Mouse (Mus musculus) gastrocnemius, adult 2 months (tissue): ENCODE measurements at regions not wholly inside any gene's neighbourhood (a gene's known extent, or its start where the extent isn't known, plus 50 kb on each side); places are given as distances from the start of the nearest gene placed in this dataset.

ENCODE experiments used
- DNase-seq: peaks from one replicate; pipeline ENCODE4 v3.0.0; 2022
- H3K27ac ChIP-seq: fragments of 200-600 bp; 2 replicates; pipeline ENCODE4 v1.8.1; 2022; ENCODE audit warnings: mild to moderate bottlenecking
- H3K4me3 ChIP-seq: fragments of 200-600 bp; 2 replicates; pipeline ENCODE4 v1.8.1; 2022; ENCODE audit warnings: mild to moderate bottlenecking, moderate library complexity
- CTCF ChIP-seq: fragments of 200-600 bp; IDR thresholded peaks from 2 replicates; pipeline ENCODE4 v1.8.1; 2022; ENCODE audit warnings: antibody characterized with exemption, mild to moderate bottlenecking, moderate library complexity
- intact Hi-C: fragments of 180-260 bp; cut with DNase I; formaldehyde crosslinking; loops from one replicate; pipeline ENCODE4 v1.15.1; 2025

GRCm38 (mm10) chr2:45776485-45777135 lies 659.4 kb upstream of the Zeb2 start:
- intact Hi-C loops, result no loop called here
- TF ChIP-seq CTCF, result no peak
- Histone ChIP-seq H3K27ac (peak overlapping the region; percentile 72), H3K4me3 (no peak overlapping the region)
- DNase-seq, result peak; percentile 86

DNA sequence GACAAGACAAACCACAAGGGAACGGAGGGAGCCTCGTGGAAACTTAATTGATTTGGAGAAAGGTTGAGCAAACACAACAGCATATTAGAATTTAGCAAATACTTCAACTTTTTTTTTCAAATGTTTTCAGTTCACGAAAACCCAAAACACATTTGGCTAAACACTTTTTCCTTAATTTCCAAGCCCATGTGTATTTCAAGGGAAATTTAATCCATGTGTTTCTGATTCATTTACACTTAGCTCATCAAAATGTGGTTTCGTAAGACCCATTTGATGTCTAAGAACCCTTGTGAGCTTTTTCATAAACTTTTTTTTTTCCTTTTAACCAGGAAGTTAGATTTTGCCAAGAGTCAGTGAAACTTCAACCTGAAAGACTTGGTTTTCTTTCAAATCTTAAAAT lies 658.5 kb upstream of the Zeb2 start:
- TF ChIP-seq CTCF, result no peak
- DNase-seq, result no peak
- intact Hi-C loops, result no loop called here
- peak overlapping the region; percentile 72 for H3K27ac ChIP-seq
- H3K4me3 ChIP-seq, result no peak overlapping the region

GRCm38 (mm10) chr2:45774416-45774815 lies 657.2 kb upstream of the Zeb2 start:
- DNase-seq, result no peak
- Histone ChIP-seq H3K4me3 (no peak overlapping the region), H3K27ac (no peak overlapping the region)
- TF ChIP-seq CTCF, result no peak
- intact Hi-C loops, result no loop called here

DNA sequence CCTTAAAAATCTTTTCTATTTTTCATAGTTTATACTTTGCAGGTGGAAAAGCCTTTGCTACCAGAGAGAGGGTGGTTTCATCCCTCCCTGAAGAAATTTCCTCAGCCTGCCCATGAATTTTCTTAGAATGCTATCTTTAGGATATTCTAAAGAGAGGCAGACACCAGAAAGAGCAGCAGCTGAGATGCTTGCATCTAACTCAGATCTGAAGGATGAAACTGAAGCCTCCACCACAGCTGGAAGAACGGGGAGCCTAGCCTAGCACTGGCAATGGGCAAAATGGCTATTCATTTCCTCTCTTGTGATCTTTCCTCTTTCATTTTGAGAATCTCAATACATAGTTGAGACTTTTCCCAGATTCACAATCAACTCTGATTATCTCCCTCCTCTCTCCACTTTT lies 640.0 kb upstream of the Zeb2 start:
- Histone ChIP-seq H3K4me3 (no peak overlapping the region), H3K27ac (peak overlapping the region; percentile 41; the same call in 1 of the 2 replicates)
- intact Hi-C loops, result no loop called here
- no peak for TF ChIP-seq CTCF
- DNase-seq, result no peak

DNA sequence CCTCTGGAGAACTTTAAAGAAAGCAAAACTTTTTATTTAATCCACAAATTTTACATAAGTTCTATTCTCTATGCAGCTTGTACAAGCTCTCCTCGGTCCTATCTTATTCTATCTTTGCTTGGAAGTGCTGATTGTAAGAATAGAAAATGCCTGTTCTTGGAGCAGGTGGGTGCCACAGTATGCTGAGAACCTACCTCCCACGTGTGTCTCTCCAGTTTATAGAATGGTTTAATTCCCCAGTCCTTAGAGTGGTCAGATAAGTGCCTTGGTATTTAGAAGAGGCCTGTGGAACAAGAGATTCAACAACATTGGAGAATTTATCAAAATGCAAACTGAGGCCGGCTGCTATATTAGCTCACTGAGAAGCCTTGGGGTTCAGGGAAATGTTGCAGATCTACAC lies 639.2 kb upstream of the Zeb2 start:
- H3K27ac ChIP-seq, result no peak overlapping the region
- intact Hi-C loops, result no loop called here
- H3K4me3 ChIP-seq, result no peak overlapping the region
- no peak for DNase-seq
- no peak for TF ChIP-seq CTCF

- Histone ChIP-seq H3K27ac (no peak overlapping the region), H3K4me3 (no peak overlapping the region)
- no peak for DNase-seq
- no peak for TF ChIP-seq CTCF
- intact Hi-C loops, result no loop called here
These were observed 634.6 kb upstream of the Zeb2 start for GRCm38 (mm10) chr2:45751746-45752145.

GRCm38 (mm10) chr2:45749379-45749778 lies 632.2 kb upstream of the Zeb2 start:
- Histone ChIP-seq H3K4me3 (no peak overlapping the region), H3K27ac (no peak overlapping the region)
- intact Hi-C loops, result no loop called here
- DNase-seq, result no peak
- no peak for TF ChIP-seq CTCF

DNA sequence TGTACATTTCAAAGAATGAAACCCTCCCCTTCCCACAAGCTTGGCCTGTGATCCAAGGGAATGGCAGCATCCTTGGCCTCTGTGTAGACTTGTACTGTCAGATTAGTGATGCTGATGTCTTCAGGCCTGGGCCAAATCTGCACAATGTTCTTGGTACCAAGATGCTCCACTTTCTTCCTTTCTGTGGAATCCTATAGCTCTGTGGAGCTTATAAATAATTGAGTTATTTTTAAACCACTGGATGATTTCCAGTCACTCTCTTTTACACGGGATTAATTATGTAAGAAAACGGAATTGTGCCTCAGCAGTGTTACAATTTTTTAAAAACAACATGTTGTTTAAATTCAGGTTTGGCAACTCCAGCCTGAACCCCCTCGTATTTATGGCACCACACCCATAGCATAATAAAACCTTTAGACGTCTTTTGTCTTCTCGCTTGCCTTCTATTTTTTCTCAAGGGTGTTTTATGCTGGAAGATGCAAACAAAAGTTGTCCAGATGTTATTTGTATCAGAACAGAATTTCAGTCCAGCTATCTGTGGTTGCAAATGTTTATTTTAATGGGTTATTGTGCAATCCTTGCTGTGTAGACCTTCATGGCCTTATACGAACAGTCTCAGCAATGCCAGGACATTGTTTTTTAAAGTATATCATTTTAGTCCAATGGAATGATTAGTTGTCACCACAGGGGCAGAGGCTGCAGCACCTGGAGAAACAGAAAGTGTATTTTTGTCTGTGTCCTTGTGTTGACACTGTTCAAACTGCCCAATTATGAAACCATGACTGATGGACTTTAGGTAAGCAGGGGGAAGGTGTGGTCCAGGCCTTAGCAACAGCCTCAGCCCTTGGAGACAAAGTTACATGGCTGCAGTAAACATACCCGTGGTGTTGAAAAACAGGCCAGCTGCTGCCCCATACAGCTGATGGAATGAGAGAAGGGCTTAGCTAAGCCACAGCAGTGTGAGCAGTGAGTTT lies 630.4 kb upstream of the Zeb2 start:
- Histone ChIP-seq H3K4me3 (no peak overlapping the region), H3K27ac (peak overlapping the region; percentile 63)
- intact Hi-C loops, result no loop called here
- peak; percentile 30 for DNase-seq
- no peak for TF ChIP-seq CTCF

GRCm38 (mm10) chr2:45746606-45747005 lies 629.4 kb upstream of the Zeb2 start:
- intact Hi-C loops, result no loop called here
- DNase-seq, result no peak
- TF ChIP-seq CTCF, result no peak
- H3K27ac ChIP-seq, result peak overlapping the region; percentile 63; the same call in 1 of the 2 replicates
- no peak overlapping the region for H3K4me3 ChIP-seq

DNA sequence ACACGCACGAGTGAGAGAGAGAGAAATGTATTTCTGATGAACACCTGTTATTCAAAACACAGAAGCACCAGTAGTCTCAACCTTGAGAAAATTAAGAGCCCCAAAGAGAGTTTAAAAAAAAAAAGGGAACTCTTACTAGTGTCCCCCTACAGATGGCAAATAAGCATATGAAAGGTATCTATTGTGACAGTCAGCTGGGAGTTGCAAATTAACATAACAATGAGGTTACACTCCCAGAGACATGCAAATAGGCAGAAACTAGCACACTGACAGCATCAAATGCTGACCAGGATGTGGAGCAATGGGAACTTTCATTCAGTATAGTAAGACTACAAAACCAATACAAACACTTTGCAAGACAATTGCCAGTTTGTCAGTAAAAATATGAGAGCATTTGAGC lies 619.1 kb upstream of the Zeb2 start:
- H3K4me3 ChIP-seq, result no peak overlapping the region
- DNase-seq, result no peak
- TF ChIP-seq CTCF, result no peak
- intact Hi-C loops, result no loop called here
- H3K27ac ChIP-seq, result no peak overlapping the region

GRCm38 (mm10) chr2:45713997-45714396 lies 596.8 kb upstream of the Zeb2 start:
- intact Hi-C loops, result no loop called here
- Histone ChIP-seq H3K4me3 (no peak overlapping the region), H3K27ac (no peak overlapping the region)
- no peak for TF ChIP-seq CTCF
- no peak for DNase-seq

DNA sequence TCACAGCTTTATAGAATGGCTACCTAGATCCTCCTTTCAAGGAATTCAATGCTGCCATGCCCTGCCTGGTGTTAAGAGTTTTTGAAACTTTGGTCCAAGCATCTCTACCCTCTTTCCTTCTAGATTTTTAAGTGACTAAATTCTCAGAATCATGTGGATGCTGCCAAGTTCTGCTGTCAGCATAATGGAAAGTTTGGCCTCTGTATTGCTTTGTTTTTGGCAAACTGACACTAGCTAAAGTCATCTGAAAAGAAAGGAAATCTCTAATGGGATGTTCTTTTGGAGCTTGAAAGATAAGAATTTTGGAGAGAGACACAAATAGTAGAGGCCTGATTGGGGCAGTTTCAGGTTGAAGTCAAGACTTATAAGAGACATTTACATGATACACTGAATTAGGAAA lies 589.8 kb upstream of the Zeb2 start:
- intact Hi-C loops, result no loop called here
- no peak for TF ChIP-seq CTCF
- no peak for DNase-seq

GRCm38 (mm10) chr2:45702511-45702910 lies 585.3 kb upstream of the Zeb2 start:
- no peak overlapping the region for H3K27ac ChIP-seq
- no peak overlapping the region for H3K4me3 ChIP-seq
- TF ChIP-seq CTCF, result no peak
- intact Hi-C loops, result no loop called here
- no peak for DNase-seq

More for the DNA sequence above, 589.8 kb upstream of the Zeb2 start:
- Histone ChIP-seq H3K27ac (peak overlapping the region; percentile 61), H3K4me3 (no peak overlapping the region)
